Mouse (Mus musculus) ovary, adult 18-20 months (tissue): Measurements from ENCODE around the gene Il16.

ENCODE experiments used
- DNase-seq: peaks from one replicate; pipeline ENCODE4 v3.0.0; 2022; ENCODE audit warnings: low spot score, mixed read lengths

Gene Il16

DNA sequence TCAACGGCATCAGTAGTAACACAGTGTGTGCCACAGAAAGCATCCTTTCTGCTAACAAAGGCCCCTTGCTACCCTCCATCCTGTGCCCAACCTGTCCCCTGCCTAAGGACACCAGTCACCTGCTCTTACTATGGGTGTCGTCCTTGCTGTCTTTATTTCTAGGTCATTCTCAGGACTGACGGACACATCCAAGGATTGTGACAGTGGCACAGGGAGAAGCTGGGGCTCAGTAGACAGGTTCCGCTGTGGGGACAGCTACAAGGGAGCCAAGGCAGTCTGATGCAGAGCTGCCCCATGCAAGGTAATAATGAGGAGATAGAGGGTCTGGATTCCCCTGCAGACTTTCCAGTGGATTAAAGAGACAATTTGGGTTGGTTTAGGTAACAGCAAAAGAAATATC lies 67.0 kb downstream of the Il16 start:
- DNase-seq: no peak

DNA sequence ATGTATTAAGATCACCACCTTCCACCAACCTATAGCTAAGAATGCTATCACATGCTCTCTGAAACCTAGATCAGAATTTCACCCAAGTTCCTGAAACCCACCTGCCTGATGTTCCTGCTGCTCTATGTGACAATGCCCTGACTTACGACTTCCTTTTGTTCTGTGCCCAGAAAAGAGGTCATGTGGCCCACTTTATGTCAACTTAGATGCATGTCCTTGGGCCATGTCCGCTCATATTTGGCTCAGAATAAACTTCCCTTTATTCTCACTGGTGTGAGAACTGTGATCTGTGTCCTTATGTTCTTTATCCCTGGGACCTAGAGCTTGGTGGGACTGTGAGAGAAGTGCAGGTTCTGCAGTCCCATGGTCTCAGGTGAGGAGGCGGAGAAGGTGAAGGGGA lies 68.2 kb downstream of the Il16 start:
- no peak for DNase-seq

DNA sequence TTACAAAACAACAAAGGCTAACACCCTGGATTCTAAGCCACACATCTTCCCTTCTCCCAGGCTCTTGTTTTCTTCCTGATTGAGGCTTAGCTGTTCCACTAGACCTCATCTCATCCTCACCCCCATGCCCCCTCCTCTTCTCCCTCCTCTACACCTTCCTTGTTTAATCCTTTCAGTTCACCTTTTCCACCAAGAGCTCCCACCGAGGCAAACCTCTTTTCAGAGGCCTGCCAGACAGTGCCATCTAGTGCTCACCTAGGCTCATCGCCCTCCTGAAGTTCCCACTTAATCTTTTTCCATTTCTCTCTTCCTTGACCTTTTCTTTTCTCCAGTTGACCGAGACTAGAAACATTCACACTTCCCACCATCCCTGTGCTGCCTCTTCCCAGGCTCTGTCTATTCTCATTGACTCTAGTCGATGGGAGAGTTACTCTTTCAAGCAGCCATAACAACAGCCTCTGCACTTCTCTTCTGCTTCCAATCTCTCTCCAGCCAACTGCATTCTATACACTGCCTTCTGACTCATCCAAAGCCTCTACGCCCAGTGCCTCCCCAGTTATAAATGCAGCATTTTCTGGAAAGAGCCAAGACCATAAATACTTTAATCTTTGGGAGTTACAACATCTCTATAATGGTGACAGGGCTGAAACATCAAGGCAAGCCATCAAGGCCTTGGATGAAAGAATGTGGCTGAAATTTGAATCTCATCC lies 69.8 kb downstream of the Il16 start:
- no peak for DNase-seq

DNA sequence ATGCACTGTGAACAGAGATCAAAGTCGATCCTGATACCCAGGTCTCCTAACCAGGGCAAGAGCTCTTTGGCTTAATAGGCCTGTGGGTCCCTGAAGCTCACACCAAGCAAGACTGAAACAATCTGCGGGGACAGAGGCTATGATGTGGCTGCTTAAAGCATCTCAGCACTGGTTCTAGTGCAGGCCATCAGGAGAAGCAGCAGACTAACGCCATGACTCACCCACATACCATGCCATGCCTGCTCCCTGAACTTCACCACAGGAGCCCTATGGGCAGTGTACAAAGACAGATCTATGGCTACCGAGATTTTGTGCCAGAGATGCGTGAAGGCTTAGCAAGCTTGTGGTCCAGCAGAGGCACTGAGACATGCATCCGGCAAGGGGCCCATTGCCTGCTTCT lies 74.0 kb downstream of the Il16 start:
- DNase-seq: no peak

DNA sequence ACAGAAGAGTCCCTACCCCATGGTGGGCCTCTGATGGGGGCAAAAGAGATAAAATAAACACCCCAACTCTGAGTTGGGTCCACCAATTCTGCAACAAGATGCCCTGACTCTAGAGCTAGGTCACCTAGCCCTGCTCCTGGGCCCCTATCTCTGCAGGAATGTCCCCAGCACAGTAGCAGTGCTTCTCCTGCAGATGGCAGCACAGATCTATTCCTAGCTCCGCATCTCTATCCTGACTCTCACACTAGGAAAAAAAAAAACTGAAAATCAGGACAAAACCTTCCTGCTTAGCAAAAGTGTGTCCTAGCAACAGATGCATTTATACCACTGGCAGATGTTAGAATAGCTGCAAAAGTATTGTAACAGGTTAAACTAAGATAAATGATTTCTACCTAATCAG lies 76.8 kb downstream of the Il16 start:
- DNase-seq: no peak

DNA sequence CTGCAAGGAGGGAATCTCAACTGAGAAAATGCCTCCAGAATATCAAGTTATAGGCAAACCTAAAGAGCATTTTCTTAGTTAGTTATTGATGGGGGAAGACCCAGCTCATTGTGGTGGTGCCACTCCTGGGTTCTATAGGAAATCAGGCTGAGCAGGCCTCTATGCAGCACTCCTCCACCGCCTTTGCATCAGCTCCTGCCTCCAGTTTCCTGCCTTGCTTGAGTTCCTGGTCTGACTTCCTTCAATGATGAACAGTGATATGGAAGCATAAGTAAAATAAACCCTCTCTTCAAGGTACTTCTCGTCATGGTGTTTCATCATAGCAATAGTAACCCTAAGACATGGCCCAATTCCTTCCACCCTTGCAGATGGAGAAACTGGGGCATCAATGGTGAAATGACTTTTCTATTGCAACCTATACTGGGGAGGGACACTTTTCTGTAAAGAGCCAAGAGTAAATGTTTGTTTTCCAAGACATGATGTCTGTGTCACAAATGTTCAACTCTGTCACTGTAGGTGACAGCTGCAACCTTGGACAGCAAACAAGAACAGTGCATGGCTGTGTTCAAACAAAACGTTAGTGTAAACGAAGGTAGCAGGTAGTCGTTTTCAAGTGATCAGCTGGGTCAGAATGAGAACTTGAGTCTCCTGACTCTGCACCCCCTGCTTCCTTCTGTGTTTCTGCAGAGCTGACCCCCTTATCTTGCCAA lies 77.4 kb downstream of the Il16 start:
- DNase-seq: no peak

DNA sequence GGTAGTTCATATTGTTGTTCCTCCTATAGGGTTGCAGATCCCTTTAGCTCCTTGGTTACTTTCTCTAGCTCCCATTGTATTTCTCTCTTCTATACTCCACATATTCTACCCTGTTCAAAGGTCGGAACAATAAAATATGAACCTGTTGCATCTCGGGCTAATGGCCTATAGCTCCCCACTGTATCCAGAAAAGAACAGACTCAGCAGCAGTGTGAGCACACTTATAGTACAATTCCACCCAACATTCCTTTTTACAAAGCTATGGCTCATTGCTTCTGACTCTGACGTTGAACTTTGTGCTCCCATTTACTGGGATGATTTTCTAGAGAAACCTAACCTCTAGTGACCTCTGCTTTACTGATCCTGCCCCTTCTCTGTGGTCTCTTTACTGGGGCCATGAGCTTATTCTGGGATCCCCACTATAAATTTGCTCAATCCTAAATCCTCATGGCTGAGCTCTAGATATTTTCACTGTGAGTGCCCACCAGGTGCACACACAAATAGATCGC lies 79.4 kb downstream of the Il16 start:
- no peak for DNase-seq

DNA sequence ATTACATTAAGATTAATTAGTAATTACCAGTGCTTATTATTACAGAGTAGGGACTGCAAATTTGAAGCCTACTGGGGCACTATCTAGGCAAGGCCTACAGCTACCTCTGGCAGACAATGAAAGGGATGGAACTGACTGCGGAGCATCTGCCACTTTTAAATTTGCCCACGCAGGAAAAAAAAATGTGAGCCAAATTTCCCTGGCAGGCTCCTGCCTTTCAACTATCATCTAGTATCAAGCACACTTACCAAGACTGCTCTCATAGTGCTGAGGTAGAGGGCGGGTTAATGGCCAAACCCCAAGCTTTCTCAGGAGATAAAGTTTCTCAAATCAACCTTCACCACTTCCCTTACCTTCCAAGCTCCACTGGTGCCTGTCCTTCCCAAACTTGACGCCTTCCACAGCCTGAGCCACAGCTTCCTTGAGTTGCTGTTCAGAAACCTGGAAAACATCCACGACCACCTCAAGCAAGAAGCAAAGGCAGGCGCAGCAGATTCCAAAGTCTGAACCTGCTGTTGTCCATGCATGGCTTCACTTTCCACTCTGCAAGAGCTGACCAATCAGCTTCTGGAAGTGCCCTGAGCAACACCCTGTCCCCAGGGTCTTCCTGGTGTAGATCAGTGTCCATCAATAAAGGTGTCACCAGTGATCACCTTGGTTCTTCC lies 82.7 kb downstream of the Il16 start:
- no peak for DNase-seq

DNA sequence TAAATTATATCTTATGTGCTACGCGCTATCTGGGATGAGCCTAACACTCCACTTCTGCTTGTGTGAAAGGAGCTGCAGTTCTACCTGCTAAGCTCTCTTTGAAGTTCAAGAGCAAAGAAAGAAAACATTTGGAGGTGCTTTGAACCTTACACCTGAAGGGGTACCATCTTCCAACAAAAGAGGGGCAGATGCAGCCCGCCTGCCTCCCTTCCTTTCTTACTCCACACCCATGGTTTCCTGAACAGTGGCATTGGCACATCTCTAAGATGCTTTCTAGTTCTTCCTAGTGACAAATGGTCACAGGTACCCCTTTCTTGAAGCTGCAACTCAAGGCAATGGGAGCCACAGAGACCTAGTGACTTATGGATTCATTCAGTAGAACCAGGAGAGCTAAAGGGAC lies 83.8 kb downstream of the Il16 start:
- no peak for DNase-seq

DNA sequence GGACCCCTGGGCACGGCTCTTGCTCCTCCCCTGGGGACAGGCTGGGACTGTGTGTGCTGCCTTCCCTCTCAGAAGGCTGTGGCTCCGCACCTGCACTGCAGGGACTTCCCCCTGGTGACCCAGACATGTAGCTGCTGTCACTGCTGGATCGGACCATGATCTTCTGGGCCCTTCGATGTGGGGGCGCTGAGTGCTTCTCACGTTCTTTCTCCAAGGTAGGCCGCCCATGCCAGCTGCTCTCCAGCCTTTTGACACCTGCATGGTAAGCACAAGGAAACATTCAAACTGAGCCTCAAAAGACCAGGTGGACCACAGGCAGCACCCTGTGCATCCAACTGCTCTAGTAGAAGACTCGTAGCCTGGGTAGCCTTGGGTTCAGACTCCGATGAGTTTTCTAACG lies 84.5 kb downstream of the Il16 start:
- no peak for DNase-seq

DNA sequence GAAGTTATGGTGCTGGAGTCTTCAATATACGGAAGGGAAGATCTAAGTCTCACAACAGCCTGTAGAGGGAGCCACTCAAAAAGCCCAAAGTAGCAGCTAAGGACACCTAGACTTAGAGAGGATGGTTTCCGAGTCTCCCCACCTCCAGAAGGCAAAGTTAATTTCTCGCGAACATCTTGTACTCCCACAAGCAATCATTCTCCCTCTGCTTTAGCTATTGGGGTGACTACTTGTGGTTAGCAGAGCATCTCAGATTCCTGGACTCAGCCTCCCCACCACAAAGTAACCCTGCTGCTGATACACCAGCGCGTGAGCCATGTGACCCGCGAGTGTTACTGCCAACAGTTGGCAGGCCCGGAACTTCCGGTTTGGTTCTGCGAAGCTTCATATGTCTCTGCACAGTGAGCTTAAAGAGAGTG lies 85.2 kb downstream of the Il16 start:
- DNase-seq: no peak

DNA sequence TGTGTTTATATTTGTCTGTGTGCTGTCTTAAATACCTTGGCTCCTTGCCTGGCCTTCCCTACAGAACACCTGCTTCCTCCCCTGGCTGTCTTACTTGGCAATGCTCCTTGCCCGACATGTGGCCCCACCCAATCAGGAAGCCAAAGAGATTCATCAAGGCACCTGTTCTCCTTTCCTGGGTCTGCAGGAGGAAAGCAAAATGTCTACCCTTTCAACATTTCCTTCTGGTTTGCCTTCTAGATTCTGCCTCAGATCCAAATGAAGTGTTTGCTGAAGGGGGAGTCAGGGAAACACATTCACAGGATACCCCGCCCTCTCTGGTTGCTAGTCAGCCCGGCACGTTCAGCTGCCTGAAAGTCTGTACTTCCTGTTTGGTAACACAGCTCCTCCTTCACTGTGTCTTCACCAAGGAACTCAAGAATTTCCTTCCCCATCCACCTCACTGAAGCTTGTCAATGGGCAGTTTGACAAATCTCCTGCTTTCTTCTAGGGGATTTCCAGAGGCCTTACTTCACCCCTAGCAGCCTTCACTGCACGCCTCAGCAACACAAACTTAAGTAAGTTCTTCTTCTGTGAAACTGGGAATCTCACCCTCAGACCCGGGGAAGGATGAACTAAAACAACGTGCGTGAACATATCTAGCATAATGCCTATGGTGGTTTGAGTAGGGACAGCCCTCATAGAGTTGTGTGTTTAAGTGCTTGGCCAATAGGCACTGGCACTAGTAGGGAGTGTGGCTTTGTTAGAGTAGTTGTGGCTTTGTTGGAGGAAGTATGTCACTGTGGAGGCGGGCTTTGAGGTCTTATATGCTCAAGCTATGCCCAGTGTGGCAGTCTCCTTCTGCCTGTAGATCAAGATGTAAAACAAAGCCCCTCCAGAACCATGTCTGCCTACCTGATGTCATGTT lies 86.1 kb downstream of the Il16 start:
- no peak for DNase-seq

DNA sequence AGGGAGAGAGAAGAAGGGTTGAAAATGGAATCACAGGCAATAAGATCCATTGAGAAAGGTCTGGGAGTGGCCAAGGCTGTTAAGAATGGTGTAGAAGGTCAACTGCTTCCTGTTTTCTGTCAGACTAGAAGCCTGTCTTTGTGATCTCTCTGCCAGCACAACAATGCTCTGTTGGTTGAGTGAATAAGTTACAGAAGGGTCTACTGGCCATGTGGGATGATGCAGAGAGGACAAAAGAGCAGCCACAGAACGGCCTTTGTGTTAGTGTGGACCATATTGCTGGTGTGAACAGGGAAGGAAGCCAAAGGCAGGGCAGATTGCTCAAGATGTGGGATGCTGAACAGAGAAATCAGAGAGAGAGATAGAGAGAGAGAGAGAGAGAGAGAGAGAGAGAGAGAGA lies 86.8 kb downstream of the Il16 start:
- no peak for DNase-seq

DNA sequence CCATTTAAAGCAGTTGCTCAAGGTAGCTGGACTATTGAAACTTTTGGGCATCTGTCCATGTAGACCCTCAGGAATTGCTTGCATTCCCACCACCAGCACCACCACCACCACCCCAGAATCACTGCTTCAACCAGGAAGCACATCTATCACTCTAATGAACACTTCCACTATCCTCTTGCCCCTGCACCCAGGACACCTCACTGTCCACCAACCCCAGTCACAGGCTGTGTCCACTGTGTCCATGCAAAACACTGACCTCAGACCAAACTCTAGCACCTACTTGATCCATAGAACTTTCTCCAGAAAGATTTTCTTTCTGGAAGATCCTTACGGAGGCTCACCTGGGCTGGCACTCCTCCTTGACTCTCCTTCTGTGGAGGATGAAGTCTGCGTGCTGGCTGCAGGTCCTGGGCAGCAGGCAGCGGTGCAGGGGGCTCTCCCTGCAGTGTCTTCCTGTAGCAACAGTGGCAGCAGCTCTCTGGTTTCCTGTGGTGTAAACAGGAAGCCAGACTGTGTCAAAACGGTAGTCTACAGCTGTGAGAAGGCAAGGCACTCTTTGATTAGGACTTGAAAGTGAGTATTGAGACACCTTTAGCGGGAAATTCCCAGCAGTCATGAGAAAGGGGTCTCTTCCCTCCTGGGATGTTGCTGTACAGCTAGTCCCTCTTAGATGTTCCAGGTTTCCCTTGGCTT lies 90.4 kb downstream of the Il16 start:
- no peak for DNase-seq

DNA sequence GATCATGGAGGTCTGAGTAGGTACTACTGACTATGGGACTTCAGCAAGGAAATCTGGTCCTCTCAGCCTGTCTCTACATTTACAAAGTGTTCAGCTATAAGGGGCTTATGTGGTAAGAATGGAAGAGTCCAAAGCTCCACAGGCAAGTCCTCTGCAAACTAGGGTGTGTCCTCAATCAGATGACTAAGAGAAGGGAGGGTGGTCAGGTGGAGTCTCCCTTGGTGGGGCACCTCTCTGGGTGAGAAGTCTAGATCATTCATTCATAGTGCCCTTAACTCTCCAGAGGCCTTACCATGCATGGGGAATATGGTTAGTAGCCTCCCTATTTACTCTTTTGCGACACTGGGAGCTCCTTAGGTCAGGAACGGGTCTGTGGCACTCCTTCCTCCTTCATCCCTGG lies 91.3 kb downstream of the Il16 start:
- DNase-seq: no peak

DNA sequence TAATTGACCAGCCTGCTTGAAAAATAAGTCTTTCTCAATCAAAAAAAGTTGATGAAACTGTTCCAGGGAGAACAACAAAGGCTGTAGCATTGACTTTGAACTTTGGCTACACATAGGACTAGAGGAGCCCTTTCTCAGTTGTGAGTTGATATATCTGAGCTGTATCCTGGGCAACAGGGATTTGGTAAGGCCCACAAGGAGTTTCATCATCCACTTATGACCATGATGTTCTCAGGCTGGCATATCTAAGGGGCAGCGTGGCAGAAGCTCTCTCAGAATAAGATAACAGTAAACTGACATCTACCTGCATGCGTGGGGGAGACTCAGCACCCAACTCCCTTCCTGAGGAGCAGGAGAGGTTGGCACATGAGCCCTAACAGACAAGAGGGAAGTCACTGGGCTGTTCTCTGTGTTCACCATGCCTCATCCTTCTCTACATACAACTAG lies 91.9 kb downstream of the Il16 start:
- DNase-seq: no peak

DNA sequence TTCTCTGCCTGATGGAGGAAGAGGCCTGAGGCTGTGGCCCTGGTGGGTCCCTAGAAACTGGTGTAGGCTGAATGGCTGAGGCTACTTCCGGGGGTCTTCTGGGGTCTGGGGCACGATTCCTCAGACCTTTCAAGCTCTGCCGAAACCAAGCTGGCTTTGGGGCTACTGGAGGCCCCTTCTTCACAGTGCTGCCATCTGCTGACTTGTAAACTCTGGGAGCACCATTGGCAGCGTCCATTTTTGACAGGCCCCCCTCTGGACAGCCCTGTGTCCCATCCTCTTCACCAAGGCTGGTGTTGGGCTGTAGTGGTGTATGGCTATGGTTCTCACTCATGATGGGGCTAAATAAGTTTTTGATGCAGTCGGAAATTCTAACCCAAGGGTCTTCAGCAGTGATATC lies 93.0 kb downstream of the Il16 start:
- no peak for DNase-seq

DNA sequence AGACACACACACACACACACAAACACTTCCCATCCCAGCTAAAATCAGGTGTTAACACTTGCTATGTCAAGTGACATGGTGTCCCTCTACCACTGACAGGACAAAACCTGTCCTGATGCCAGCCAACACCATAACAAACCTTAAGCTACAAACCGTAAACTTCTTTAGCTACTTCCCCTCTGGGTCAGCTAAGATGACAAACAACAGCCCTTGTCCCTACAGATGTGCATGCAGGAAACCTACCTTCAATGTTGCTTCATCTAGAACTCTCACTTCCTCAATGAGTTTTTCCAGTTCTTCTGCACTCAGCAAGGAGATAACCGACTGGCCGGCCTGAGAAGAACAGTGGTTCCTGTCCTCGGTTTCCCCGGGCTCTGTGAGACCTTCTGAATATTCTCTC lies 94.9 kb downstream of the Il16 start:
- DNase-seq: no peak

DNA sequence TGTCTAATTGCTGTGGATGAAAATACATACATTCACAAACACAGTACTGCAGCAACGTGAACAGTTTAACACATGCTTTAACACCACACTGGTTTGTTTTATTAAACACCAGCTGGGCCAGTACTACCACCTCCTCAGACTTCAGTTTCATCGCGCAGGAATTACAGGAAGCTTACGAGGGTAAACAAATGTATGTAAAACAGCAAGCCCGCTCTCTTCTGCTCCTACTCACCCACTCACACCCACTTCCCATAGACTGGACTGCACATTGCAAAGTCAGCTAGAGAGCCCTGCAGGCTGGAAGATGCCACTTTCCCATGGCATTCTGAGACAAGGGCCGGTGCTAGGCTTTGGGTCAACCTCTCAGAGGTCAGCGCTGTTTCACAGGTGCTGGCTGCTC lies 96.7 kb downstream of the Il16 start:
- DNase-seq: no peak

DNA sequence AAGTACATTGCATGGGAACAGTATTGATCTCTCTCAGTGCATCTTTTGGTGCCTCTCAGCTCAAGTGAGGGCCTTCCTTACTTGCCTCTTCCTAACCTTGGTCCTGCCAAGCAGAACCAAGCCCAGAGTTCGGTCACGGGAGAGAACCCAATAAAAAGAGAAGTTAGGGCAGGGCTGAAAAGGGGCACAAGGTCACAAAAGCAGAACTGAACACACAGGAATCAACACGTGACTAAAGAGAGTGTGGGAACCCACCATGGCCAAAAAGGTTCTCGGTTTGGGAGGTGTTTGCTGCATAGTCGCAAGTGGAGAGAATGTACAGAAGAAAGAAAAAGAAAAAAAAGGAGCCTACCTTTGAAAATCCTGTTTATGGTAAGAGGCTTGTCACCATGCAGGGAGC lies 100.0 kb downstream of the Il16 start:
- DNase-seq: no peak

DNA sequence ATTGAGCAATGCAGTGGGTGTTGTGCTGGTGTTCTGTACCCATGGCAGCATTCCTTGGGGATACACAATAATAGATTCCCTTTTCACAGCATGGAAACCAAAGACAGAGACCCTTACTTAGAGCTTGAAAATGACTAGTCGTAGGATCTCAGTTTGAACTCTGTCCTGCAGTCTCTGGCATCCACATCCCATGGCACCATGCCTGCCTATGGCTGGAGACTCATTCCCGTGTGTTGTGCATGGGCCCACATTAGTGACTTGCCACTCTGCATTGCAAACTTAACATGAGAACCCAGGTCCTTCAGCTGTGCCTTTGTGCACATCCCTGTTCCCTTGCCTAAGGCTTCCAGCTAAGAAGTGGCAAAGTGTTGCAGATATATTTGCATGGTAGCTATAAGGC lies 100.8 kb downstream of the Il16 start:
- DNase-seq: no peak

DNA sequence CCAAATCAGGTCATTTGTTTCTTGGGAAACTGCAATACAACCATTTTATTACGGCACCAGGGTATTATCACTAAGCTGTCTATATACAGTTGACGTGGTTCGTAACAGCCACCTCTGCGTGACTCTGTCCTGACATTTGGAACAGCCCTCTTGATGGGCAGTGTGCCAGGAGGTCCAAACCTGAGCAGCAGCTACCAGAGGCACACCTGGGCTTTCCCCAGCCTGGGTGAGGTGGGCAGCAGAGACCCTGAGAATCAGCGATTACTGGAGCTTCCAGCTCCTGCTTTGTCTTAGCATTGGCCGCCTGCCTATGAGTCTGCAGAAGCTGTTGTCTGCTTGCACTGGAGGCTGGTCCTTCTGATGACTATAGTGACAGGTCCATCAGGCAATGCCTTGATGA lies 101.9 kb downstream of the Il16 start:
- DNase-seq: no peak
